Mouse (Mus musculus) layer of hippocampus, adult 9-10 months (tissue): ENCODE measurements around the gene Ube2v1.

Experiments used
- DNase-seq: peaks from one replicate; pipeline ENCODE4 v3.0.0; 2022; ENCODE audit warnings: low spot score

The Ube2v1 gene

DNA sequence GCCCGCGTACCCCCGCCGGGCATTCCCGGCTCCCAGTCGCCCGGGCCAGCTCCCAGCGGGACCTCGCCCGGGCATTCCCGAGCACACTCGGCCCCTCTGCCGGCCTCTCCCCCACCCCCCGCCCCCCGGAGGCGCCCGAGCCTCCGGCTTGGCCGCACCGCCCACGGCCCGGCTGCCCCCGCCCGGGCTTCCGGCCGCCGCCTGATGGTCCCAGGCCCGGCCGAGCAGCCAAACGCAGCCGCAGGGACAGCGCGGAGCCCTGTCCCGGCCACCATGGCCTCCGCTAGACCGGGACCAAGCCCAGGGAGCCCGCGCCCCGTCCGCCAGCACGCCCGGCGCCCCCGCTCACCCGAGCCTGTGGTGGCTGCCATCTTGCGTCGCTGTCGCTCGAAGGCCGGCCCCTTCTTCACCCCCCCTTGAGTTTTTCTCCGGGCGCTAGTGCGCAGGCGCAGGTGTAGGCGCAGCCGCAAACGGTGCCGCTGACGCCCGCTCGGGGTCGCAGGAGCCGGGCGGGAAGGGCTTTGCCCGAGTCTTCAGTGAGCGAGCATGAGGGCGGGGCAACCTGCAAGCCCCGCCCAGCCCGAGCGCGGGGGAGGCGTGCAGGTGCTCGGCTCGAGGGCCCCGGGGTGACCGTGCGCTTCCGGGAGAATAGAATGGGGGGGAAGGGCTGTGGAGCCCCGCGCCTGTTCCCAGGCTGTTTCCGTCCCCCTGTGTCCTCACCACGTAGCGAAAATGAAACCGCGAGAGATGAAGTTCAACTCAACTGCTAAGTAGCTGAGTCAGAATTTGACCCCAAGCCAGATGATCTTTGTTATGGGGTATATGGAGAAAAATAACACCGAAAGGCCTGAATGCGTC lies at the start of gene Ube2v1:
TSS of gene Ube2v1 (minus strand) at position 505 of the 858 bp plus-strand sequence.
- peak; percentile 90 for DNase-seq

DNA sequence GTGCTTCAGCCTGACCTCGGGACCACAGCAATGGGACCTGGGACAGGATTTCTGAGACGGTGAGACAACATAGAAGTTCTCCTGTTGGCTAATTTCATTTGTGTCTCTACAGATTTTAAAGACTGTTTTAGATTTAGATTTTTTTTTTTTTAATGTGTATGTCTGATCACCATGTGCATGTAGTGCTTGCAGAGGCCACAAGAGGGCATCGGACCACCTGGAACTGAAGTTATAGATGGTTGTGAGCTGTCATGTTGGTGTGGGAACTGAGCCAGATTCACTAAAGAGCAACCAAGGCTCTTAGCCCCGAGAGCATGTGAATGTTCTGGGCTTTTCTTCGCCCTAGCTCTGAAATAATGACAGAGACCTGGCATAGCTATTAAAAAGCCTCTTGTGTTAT lies 48.8 kb upstream of the Ube2v1 start:
- no peak for DNase-seq

DNA sequence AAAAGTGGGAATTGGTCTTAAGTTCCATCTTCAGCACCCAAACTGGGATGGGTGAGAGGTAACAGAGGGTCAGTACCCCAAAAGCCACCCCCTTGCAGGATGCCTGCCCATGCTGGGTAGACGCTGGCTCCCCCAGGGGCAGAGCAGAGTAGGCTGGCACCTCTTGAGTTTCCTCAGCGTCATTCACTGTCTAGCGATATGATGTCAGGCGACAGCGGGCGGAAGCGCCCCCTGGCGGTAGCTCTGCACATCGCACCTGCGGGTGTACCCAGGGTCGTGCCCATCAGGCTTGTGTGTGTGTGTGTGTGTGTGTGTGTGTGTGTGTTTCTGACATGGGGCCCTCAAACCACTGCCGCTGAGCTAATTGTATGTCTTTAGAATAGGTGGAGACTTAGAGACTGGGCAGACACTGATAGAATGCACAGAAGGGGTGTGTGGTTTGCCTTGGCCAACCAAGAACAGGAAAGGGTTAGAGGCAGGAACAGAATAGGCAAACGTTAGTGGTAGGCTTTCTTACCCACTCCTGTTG lies 48.1 kb upstream of the Ube2v1 start:
- no peak for DNase-seq

GRCm38 (mm10) chr2:167678600-167678999 lies 46.7 kb upstream of the Ube2v1 start:
- no peak for DNase-seq

GRCm38 (mm10) chr2:167675120-167675909 lies 43.4 kb upstream of the Ube2v1 start:
- DNase-seq, result no peak

- no peak for DNase-seq
Observed at GRCm38 (mm10) chr2:167672212-167672685, 40.4 kb upstream of the Ube2v1 start.

DNA sequence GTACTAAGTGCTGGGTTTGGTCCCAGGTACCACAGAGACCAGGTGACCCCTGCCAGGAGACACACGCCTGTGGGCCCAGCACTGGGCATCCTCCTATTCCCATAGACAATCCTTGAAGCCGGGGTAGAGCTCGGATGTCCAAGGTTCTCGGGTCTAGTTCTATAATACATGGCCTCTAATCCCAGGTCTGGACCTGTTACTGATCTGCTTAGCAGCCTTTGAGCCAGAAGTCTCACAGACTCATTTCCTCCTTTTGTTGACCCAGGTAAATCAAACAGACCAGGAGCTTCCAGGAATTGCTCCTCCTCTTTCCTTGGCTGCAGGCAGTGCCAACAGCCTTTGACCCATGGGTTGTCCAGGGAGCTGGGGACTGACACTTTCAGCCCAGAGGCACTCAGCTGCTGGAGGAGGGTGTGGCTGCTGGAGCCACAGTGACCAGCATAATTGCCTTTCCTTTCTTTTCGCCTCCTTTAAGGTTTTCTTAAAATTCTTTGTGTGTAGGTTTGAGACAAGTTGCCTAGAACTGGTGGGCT lies 39.3 kb upstream of the Ube2v1 start:
- no peak for DNase-seq

DNA sequence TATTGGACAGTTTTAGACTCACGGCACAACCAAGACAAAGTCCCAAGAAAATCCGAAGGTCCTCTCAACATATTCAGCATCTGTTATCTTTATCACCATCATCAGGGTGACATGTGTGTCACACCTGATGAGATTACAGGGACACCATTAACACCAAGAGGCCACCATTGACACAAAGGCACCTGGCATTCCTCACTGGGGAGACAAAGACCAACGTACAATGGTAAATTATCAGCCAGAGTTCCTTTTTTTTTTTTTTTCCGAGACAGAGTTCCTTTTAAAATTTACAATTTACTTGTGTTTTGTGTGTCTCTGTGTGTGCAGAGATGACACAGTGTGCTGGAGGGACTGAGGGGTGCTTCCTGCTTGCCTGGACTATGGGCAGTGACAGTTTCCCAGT lies 37.5 kb upstream of the Ube2v1 start:
- DNase-seq, result no peak

- DNase-seq, result no peak
Observed at GRCm38 (mm10) chr2:167668426-167668825, 36.5 kb upstream of the Ube2v1 start.

GRCm38 (mm10) chr2:167665972-167666713 lies 34.2 kb upstream of the Ube2v1 start:
- no peak for DNase-seq

GRCm38 (mm10) chr2:167662713-167663112 lies 30.8 kb upstream of the Ube2v1 start:
- DNase-seq, result no peak

- no peak for DNase-seq
Observed at GRCm38 (mm10) chr2:167661270-167662203, 29.6 kb upstream of the Ube2v1 start, which contains the start of gene Gm20431. Gene Gm20431 (minus strand): TSS chr2:167661496.

- no peak for DNase-seq
Observed at GRCm38 (mm10) chr2:167660611-167660971, 28.7 kb upstream of the Ube2v1 start.

GRCm38 (mm10) chr2:167659847-167660610 lies 28.1 kb upstream of the Ube2v1 start:
- DNase-seq, result peak; percentile 30

GRCm38 (mm10) chr2:167659177-167659846 lies 27.4 kb upstream of the Ube2v1 start:
- DNase-seq, result no peak

DNA sequence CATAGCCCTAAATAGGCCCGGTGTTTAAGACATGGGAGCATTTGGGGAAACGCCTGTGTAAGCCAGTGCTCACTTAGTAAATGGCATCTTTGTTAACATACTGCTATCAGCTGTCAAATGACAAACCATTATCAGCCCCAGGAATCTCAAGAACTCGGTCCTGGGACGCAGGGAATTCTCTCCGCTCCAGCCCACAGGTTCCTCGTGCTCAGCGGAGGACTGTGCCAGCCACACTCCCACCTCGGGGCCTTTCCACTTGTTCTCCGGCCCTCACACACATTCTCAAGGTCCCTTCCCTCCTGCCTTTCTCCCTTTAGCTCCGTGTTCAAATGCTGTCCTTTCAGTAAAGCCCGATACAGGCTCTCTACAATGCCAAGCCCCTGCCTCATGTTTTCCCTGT lies 26.8 kb upstream of the Ube2v1 start:
- no peak for DNase-seq

DNA sequence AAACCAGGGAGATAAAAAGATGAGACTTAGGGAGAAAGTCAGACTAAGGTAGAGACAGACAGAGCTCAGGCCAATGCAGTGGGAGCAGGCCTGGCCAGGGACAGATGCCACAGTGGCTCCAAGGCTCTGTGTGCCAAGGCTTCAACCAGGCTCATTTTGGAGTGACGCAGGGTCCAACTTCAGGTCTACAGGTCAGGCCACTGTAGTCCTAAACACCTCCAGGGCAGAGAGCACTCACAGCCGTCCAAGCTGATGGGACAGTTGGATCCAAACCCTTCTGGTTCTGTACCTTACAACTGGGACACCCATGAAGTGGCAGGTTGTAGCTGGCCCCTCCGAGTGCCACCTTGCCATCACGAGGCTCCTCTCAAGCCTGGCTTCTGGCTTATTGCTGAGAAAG lies 26.1 kb upstream of the Ube2v1 start:
- no peak for DNase-seq

- DNase-seq, result no peak
Observed at GRCm38 (mm10) chr2:167656629-167657478, 25.0 kb upstream of the Ube2v1 start.
